14 mouse cellular contexts compared by ENCODE assay signal in genomic region chr5:111003750-111004149, GRCm38 (mm10).
DNase-seq lines count a peak whose midpoint lies in the region; ATAC-seq and TF ChIP-seq lines count a peak whose summit lies in the region.
"Had no signal": no experiment of that assay in that cellular context is flagged by ENCODE, and none has a peak within 500 bp of the region (broad histone marks: within the 10 kb centered on the region; RNA-seq: fewer than 3 reads in every experiment).

No protein-coding gene starts in this region.

- no peak for TF ChIP-seq POLR2A in brain, embryonic 14.5 days (IDR thresholded peaks at IDR 0.05; ENCODE audit: borderline replicate concordance, extremely low read depth, insufficient read depth, insufficient read length, poor library complexity, severe bottlenecking)

- H3K27me3 ChIP-seq in forebrain, embryonic 14.5 days (replicated peaks; ENCODE audit: control insufficient read depth, insufficient read depth, low read length): no peaks in the 10 kb centered on the region
- H3K27me3 ChIP-seq in forebrain, embryonic 11.5 days (ENCODE audit: control insufficient read depth, insufficient read depth, low read length): no peaks in the 10 kb centered on the region
- H3K27me3 ChIP-seq in forebrain, embryonic 16.5 days (replicated peaks; ENCODE audit: control insufficient read depth, insufficient read depth, low read length): no peaks in the 10 kb centered on the region
- H3K27me3 ChIP-seq: embryonic facial prominence, embryonic 12.5 days had no signal

- peak; percentile 57 to 61 for DNase-seq in cerebellum, postnatal 14 days
- DNase-seq in cerebellum, adult 9-10 months: no peak
- DNase-seq in forebrain, embryonic 14.5 days (ENCODE audit: low spot score): no peak
- no peak for DNase-seq in forebrain, embryonic 11.5 days (ENCODE audit: low spot score)
- peak; percentile 75 for DNase-seq in brain, embryonic 14.5 days (ENCODE audit: low read depth)
- no peak for DNase-seq in lung, postnatal 25 days (ENCODE audit: low spot score)
- no peak for DNase-seq in lung, postnatal 10 days
- DNase-seq: adrenal gland, adult 2 months; adrenal gland, postnatal 10 days; adrenal gland, postnatal 25 days; cerebellum, adult 11-12 months had no signal

- no peak overlapping the region for H3K9ac ChIP-seq in forebrain, embryonic 14.5 days (ENCODE audit: low read length)
- no peak overlapping the region for H3K9ac ChIP-seq in forebrain, embryonic 11.5 days (ENCODE audit: low read length)
- no peak overlapping the region for H3K9ac ChIP-seq in forebrain, embryonic 16.5 days (replicated peaks; ENCODE audit: low read depth, low read length)
- H3K9ac ChIP-seq: embryonic facial prominence, embryonic 12.5 days had no signal

- H3K27ac ChIP-seq in forebrain, embryonic 14.5 days (ENCODE audit: low read depth, low read length): peak overlapping the region; percentile 40; the same call in 1 of the 2 replicates
- no peak overlapping the region for H3K27ac ChIP-seq in forebrain, embryonic 11.5 days (ENCODE audit: low read depth, low read length)
- H3K27ac ChIP-seq in forebrain, embryonic 16.5 days (ENCODE audit: low read length): peak overlapping the region; percentile 81
- H3K27ac ChIP-seq: embryonic facial prominence, embryonic 10.5 days; embryonic facial prominence, embryonic 12.5 days had no signal

- TF ChIP-seq CTCF in brain, embryonic 14.5 days (IDR thresholded peaks at IDR 0.05; ENCODE audit: borderline replicate concordance, extremely low read depth, insufficient read depth, insufficient read length): no peak

- peaks cover 30% of the 10 kb centered on the region for H3K4me1 ChIP-seq in forebrain, embryonic 14.5 days (ENCODE audit: control insufficient read depth, insufficient read depth, low read length)
- H3K4me1 ChIP-seq in forebrain, embryonic 11.5 days (replicated peaks; ENCODE audit: control insufficient read depth, insufficient read depth, low read length): peaks cover 4% of the 10 kb centered on the region; the same call in 1 of the 2 replicates
- peaks cover 52% of the 10 kb centered on the region for H3K4me1 ChIP-seq in forebrain, embryonic 16.5 days (replicated peaks; ENCODE audit: control insufficient read depth, insufficient read depth, low read length)

- H3K9me3 ChIP-seq in forebrain, embryonic 14.5 days (replicated peaks; ENCODE audit: control insufficient read depth, low read length): no peaks in the 10 kb centered on the region
- H3K9me3 ChIP-seq in forebrain, embryonic 11.5 days (ENCODE audit: control insufficient read depth, low read length): no peaks in the 10 kb centered on the region; the same call in 1 of the 2 replicates
- H3K9me3 ChIP-seq in forebrain, embryonic 16.5 days (ENCODE audit: control insufficient read depth, low read length): no peaks in the 10 kb centered on the region
- H3K9me3 ChIP-seq: embryonic facial prominence, embryonic 10.5 days; embryonic facial prominence, embryonic 12.5 days had no signal

- 66% methylated on average over 9 of the region's 9 CpGs for WGBS in forebrain, embryonic 14.5 days
- 91% methylated on average over 9 of the region's 9 CpGs for WGBS in forebrain, embryonic 11.5 days
- 59% methylated on average over 9 of the region's 9 CpGs for WGBS in forebrain, embryonic 16.5 days

- H3K36me3 ChIP-seq in forebrain, embryonic 14.5 days (ENCODE audit: control insufficient read depth, insufficient read depth, low read length): no peaks in the 10 kb centered on the region
- H3K36me3 ChIP-seq in forebrain, embryonic 11.5 days (ENCODE audit: control insufficient read depth, insufficient read depth, low read length): no peaks in the 10 kb centered on the region
- no peaks in the 10 kb centered on the region for H3K36me3 ChIP-seq in forebrain, embryonic 16.5 days (ENCODE audit: control insufficient read depth, insufficient read depth)
- H3K36me3 ChIP-seq: embryonic facial prominence, embryonic 10.5 days; embryonic facial prominence, embryonic 12.5 days had no signal

- no peak; the same call in 1 of the 2 replicates for ATAC-seq in forebrain, embryonic 14.5 days
- ATAC-seq in forebrain, embryonic 11.5 days (replicated peaks; ENCODE audit: low FRiP score): no peak
- ATAC-seq in forebrain, embryonic 16.5 days: peak; percentile 63

- no peak overlapping the region for H3K4me2 ChIP-seq in forebrain, embryonic 14.5 days (ENCODE audit: low read length)
- no peak overlapping the region for H3K4me2 ChIP-seq in forebrain, embryonic 11.5 days (ENCODE audit: low read depth, low read length, severe bottlenecking)
- no peak overlapping the region for H3K4me2 ChIP-seq in forebrain, embryonic 16.5 days (ENCODE audit: low read length)
- H3K4me2 ChIP-seq: embryonic facial prominence, embryonic 12.5 days had no signal

- H3K4me3 ChIP-seq in forebrain, embryonic 14.5 days (ENCODE audit: low read depth, low read length): no peak overlapping the region
- no peak overlapping the region for H3K4me3 ChIP-seq in forebrain, embryonic 11.5 days (ENCODE audit: low read depth, low read length)
- no peak overlapping the region for H3K4me3 ChIP-seq in forebrain, embryonic 16.5 days (replicated peaks; ENCODE audit: low read length)
- H3K4me3 ChIP-seq: embryonic facial prominence, embryonic 10.5 days; embryonic facial prominence, embryonic 12.5 days had no signal

Comparison
In these comparisons a context has a peak if more than half of its experiments do, and no peak if none do; other contexts are left out.
1. DNase-seq: peak in cerebellum, postnatal 14 days (2 of 2) and brain, embryonic 14.5 days (single experiment); none in cerebellum, adult 9-10 months (single experiment), forebrain, embryonic 14.5 days (single experiment), forebrain, embryonic 11.5 days (single experiment), lung, postnatal 25 days (single experiment) and lung, postnatal 10 days (single experiment).